In the genomic region with DNA sequence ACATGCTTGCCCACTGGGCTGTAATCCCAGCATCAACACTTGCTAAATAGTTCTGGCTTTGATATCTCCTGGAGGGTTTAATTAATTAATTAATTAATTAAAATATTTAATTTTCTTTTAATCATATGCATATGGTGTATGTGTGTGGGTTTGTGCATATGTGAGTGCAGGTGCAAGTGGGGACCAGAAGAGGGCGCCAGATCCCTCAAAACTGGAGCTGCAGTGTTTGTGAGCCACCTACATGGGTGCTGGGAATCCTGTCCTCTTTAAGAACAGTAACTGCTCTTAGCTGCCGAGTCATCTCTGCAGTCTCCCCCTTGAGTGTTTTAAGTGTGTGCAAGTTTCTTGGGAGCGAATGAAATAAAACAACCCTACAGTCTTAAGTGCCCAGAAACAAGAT, we compare ENCODE assay signal across 17 mouse cellular contexts.
"Had no signal": no experiment of that assay in that cellular context is flagged by ENCODE, and none has a peak within 500 bp of the region (broad histone marks: within the 10 kb centered on the region; RNA-seq: fewer than 3 reads in every experiment).

No protein-coding gene starts in this region.

- H3K4me3 ChIP-seq: left cerebral cortex, adult 2 months; limb, embryonic 10.5 days; liver, embryonic 15.5 days; lung, embryonic 15.5 days; megakaryocyte, embryonic 14.5 days; midbrain, embryonic 12.5 days had no signal

- DNase-seq: kidney, adult 18-20 months; kidney, postnatal 10 days; kidney, postnatal 4 days; lung, postnatal 14 days; right cerebral cortex, adult 18-20 months; right cerebral cortex, postnatal 25 days; thymus, adult 2 months; thymus, postnatal 36 days had no signal

- H3K9ac ChIP-seq: liver, embryonic 15.5 days; lung, embryonic 15.5 days; midbrain, embryonic 12.5 days had no signal

- H3K27me3 ChIP-seq: liver, embryonic 15.5 days; lung, embryonic 15.5 days; megakaryocyte, embryonic 14.5 days; midbrain, embryonic 12.5 days had no signal

- H3K9me3 ChIP-seq: limb, embryonic 10.5 days; liver, embryonic 15.5 days; lung, embryonic 15.5 days; midbrain, embryonic 12.5 days had no signal

- H3K4me1 ChIP-seq: liver, embryonic 15.5 days; lung, embryonic 15.5 days; megakaryocyte, embryonic 14.5 days; midbrain, embryonic 12.5 days had no signal

- H3K36me3 ChIP-seq: liver, embryonic 15.5 days; lung, embryonic 15.5 days; midbrain, embryonic 12.5 days had no signal

- ATAC-seq: midbrain, embryonic 16.5 days had no signal

- H3K27ac ChIP-seq: left cerebral cortex, adult 2 months; limb, embryonic 10.5 days; liver, embryonic 15.5 days; lung, embryonic 15.5 days; macrophage; midbrain, embryonic 12.5 days had no signal

- H3K4me2 ChIP-seq: liver, embryonic 11.5 days; liver, embryonic 15.5 days; lung, embryonic 15.5 days; midbrain, embryonic 12.5 days had no signal
